Mouse (Mus musculus) large intestine, adult 2 months (tissue): ENCODE results near the gene Slc17a5. TPM values are rescaled to one million over a fixed set of nuclear protein-coding genes. Genes with fewer than 3 reads are reported as not detected.
"Not testable (repeated sequence)": the region's sequence is repeated elsewhere in the genome, so short reads cannot be mapped to it uniquely, and the experiment has no call there.

Experiments used
- DNase-seq: peaks from one replicate; pipeline ENCODE4 v3.0.0-alpha.2; 2012; ENCODE audit warnings: low read depth, low spot score
- WGBS: fragments of 180-500 bp; shearing (Covaris S2); methylation state at CpG from one replicate; pipeline ENCODE4 v1.1.7; 2018; 5-methylcytosine and 5-hydroxymethylcytosine counted together
- polyA plus RNA-seq: library from polyadenylated mRNA; depleted of rRNA; stranded (reverse); fragments of >200 nt; gene quantifications from 2 replicates; pipeline ENCODE4 v1.2.3, GENCODE M21; 2012

Gene Slc17a5
- polyA plus RNA-seq, 1 experiment: 8.3 TPM

DNA sequence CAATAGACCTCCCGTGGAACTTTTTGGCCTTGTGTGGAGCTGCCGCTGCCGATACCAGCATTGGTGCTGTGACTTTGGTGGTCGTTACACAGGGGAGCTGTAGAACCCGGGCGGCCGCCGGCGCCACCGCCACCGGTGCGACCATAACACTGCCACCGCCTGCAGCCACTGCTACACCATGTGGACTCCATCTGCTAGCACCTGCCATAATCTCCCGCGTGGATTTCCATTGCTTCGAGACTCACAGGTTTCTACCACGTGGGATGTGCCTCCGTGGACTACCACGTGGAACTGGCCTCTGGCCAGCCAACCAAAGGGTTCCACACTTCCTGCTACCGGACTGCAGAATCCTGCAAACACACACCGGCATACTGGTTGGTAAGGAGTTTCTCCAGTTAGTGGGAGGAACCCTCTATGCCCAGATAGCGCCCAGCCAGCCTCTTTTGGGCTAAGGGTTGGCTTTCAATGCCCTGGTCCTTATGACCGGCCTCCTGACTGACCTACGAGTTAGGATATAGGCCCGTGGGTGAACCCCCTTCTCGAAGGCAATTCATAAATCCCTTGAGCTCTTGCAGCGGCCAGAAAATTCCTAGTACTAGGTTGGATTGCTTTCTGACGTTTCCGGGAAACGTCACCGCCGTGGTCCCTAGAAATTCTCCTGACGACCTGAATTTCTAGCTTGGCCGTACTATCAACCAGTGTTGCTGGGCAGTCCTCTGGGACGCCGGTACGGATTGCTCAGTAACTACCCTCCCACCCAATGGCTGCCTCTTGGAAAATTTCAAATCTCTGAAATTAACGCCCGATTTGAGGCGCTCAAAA is 66.8 kb downstream of the Slc17a5 start:
- 6% methylated on average over 40 of the region's 40 CpGs for WGBS
- DNase-seq: no peak

DNA sequence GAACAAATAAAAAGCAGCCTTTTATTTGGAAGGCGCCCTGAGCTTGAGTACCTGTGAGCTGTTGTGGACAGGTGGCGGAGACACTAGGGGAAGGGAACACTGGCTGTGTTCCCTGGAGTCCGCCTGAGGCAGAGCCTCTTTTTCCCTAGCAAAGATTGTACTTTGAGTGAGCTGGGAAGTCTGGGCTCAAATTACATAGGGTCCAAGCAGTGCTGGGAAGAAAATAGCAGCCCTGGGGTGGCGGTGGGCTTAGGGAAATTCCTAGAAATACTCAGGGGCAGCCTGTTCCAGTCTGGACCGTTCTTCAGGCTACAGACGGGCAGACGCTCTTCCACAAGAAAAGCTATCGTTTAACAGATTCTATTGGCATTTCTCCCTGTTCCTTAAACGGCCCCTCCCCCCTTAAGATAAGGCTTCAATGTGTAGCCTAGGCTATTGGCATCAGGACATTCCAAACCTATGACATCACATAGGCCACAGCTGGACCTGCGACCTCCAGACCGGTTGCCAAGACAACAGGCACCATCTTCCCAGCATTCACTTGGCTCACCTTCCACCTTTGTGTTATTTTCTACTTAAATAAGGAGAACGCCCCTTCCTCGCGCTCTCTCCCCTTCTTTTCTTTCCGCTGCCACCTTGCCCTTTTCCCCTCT is 67.6 kb downstream of the Slc17a5 start:
- WGBS: 10% methylated on average over 15 of the region's 15 CpGs

GRCm38 (mm10) chr9:78517237-78517636 is 70.6 kb downstream of the Slc17a5 start:
- 76% methylated on average over 3 of the region's 3 CpGs for WGBS
- DNase-seq: not testable (repeated sequence)

More for the DNA sequence above, 67.6 kb downstream of the Slc17a5 start:
- no peak for DNase-seq

- no peak for DNase-seq
- 90% methylated on average over 3 of the region's 3 CpGs for whole genome bisulfite sequencing
Measured at GRCm38 (mm10) chr9:78516125-78516524, 71.7 kb downstream of the Slc17a5 start.

- DNase-seq: no peak
- WGBS: 86% methylated on average over 4 of the region's 4 CpGs
Measured at GRCm38 (mm10) chr9:78514681-78515080, 73.2 kb downstream of the Slc17a5 start.

GRCm38 (mm10) chr9:78513776-78514500 is 73.9 kb downstream of the Slc17a5 start:
- 58% methylated on average over 6 of the region's 6 CpGs for WGBS
- DNase-seq: no peak

- 87% methylated on average over 5 of the region's 5 CpGs for WGBS
- no peak for DNase-seq
Measured at GRCm38 (mm10) chr9:78511705-78512104, 76.1 kb downstream of the Slc17a5 start.

DNA sequence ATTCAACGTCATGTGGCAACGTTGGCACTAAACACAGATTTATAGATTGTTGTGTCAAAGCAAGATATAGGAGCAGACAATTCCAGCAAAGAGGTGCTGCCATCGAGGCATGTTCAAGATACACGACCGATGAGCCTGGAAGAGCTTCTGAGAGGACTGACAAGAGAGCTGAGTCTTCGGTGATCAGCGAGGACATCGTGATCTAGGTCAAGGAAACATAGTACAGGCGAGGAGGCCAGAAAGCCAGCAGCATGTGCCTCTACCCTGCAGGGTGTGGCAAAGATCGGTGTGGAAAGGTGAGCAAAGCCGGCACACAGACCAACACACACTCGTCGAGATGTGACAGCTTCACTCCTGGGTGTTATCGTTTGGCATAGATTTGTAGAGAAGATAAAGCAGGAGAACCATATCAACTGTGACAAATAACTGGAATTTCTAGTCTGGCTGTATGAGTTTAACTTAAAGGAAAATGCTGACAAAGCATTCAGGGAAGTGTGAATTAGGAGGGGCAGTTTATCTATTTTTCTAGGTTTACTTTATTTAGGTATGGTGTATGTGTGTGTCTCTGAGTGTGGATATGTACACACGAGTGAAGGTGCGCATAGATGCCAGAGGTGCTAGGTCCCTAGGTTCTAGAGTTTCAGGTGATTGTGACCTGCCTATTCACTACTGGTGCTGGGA is 79.6 kb downstream of the Slc17a5 start:
- no peak for DNase-seq
- 54% methylated on average over 16 of the region's 16 CpGs for WGBS

- whole genome bisulfite sequencing: 67% methylated on average over 7 of the region's 7 CpGs
- DNase-seq: no peak
Measured at GRCm38 (mm10) chr9:78506722-78507077, 81.1 kb downstream of the Slc17a5 start.

DNA sequence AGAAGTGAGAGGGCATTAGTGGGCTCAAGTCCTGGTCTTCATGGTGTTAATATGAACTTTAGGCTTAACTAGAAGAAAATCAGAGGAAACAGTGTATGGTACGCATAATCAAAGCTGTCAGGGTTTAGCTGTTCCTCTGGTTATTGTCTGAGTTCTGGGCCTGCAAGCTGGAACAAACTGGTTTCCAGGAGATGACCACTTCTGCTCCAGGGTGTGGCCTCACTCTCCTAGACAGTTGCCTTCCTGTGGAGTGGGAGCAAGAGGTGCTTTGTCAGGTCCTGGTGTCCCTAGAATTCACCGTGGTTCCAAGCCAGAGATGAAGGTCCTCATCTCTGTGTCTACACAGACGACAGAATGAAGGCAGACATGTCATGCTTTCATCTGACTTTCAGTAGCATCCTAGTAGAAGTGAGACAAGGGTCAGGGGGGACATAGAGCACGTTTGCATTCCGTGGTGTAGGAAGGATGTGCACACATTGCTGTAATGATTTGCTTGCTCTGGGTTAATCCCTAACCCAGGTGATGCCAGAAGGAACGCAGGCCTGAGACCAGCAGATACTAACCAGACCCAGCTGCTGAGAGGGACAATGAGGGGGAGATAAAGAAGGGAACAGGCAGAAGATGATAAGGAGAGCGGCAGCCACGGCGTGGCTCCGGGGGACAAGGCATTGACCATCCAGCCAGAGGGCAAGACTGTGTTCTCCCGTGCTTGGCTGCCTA is 81.7 kb downstream of the Slc17a5 start:
- 34% methylated on average over 11 of the region's 11 CpGs for WGBS
- no peak for DNase-seq

- DNase-seq: no peak
- 90% methylated on average over 6 of the region's 6 CpGs for WGBS
Measured at GRCm38 (mm10) chr9:78505223-78505622, 82.6 kb downstream of the Slc17a5 start.

- 71% methylated on average over 3 of the region's 3 CpGs for WGBS
- no peak for DNase-seq
Measured at GRCm38 (mm10) chr9:78504679-78505078, 83.2 kb downstream of the Slc17a5 start.

- 85% methylated on average over 4 of the region's 4 CpGs for WGBS
- DNase-seq: no peak
Measured at GRCm38 (mm10) chr9:78504133-78504532, 83.7 kb downstream of the Slc17a5 start.

DNA sequence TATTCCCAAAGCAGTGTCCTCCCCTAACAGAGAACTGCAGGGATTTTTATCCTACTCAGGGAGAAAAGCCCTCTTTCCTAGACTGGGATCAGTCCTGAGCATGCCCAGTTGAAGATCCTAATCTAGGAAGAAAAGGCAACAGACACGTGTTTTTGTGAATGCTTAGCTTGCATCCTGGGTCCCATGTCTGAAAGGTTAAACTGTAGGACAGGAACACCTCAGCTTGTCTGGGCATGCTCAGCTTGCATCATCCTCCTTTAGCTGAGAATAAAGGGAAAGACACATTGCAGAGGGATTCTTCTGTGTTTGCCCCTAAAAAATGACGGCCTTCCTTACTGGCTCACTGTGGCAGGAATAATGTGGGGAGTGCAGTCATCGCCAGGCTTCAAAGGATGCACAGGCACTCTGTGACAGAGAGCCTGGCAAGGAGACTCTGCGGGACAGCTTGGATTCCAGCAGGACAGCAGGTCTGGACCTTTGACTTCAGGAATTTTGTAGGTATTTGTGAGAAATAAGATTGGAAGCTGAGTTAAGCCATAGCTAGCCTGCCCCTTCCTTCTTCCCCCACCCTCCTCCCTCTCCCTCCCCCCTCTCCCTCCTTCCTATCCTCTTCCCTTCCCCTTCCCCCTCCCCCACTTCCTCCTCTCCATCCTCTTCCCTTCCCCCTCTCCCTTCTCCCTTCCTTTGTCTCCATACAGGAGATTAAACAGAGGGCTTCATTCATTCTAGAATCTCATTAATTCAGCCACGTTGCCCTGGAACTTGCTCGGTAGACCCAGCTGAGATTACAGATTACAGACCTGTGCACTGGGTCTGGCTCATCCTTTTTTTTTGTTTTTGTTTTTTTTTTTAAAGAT is 84.4 kb downstream of the Slc17a5 start:
- no peak for DNase-seq
- WGBS: 58% methylated on average over 6 of the region's 6 CpGs

DNA sequence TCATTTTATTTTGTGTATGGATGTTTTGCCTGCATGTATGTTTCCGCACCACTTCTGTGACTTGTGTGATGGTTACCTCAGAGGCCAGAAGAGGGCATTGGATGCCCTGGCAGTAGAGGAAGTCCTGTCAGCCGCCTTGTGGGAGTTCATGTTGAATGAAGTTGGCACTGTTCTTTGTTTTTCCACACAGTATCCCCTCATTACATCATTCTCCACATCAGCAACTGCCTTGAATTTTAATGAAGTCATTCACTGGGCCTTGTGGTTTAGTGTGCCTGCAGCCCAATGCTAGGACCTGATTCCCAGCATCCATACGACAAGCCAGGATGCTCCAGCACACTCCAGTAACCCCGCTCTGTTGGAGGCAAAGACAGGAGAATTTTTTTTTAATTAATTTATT is 86.6 kb downstream of the Slc17a5 start:
- no peak for DNase-seq
- WGBS: 88% methylated on average over 4 of the region's 4 CpGs

DNA sequence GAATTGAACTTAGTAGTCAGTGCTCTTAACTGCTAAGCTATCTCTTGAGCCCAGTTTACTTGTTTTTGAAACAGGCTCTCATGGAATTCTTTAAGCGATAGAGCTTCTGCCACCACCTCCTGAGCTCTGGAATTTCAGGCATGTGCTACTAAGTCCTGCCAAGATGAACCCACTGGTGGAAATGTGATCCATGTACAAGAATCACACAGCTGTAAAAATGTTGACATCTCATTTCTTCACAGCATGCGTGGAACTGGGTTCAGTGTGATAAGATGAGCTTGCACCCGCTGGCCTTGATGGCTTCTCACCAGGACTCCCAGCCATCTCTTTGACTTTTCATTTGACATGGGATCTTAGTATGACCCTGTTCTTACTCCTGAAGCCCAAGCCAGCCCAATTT is 87.5 kb downstream of the Slc17a5 start:
- 85% methylated on average over 3 of the region's 3 CpGs for WGBS
- DNase-seq: no peak

DNA sequence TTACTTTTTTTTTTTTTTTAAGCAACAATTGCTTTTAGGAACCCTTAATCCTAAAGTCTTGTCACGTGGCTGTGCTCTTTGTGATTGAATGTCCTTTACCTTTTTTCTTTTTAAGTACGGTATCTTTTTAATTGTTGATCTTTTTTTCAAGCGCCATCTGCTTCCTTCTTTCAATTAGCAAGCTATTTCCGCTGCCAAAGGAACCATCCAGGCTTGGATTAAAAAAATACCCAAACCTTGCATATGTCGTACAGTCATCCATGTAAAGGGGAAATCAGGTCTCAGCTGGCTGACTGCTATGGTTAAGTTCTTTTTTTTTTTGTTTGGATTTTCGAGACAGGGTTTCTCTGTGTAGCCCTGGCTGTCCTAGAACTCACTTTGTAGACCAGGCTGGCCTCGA is 94.7 kb downstream of the Slc17a5 start:
- no peak for DNase-seq
- 87% methylated on average over 7 of the region's 7 CpGs for WGBS

- 61% methylated on average over 3 of the region's 3 CpGs for WGBS
- no peak for DNase-seq
Measured at GRCm38 (mm10) chr9:78492254-78492653, 95.6 kb downstream of the Slc17a5 start.

- no peak for DNase-seq
- WGBS: 10% methylated on average over 3 of the region's 3 CpGs
Measured at GRCm38 (mm10) chr9:78491169-78491568, 96.7 kb downstream of the Slc17a5 start.
